Mouse (Mus musculus): ENCODE data around the gene Serhl. TPM values are rescaled to one million over a fixed set of nuclear protein-coding genes. Genes with fewer than 3 reads are reported as not detected.
"Not testable (repeated sequence)": the region's sequence is repeated elsewhere in the genome, so short reads cannot be mapped to it uniquely, and the experiment has no call there.

Gene Serhl
- total RNA-seq (2021) = 10 to 100 TPM; 34.8 to 35.4 TPM
- long read RNA-seq, experiment 1, transcript Serhl-201 (12 exons, 1,371 nt) = major isoform, 19 of 23 reads
- long read RNA-seq, experiment 1, partial matches to known transcripts = 0 of 23 reads
- long read RNA-seq, experiment 1, other reads (novel, unspliced or antisense) = 4 of 23 reads
- long read RNA-seq, experiment 2, transcript Serhl-201 (12 exons, 1,371 nt) = major isoform, 38 of 44 reads
- long read RNA-seq, experiment 2, partial matches to known transcripts = 1 of 44 reads
- long read RNA-seq, experiment 2, other reads (novel, unspliced or antisense) = 5 of 44 reads

GRCm38 (mm10) chr15:83089429-83089605 is at the start of gene Serhl:
TSS of gene Serhl (plus strand) at chr15:83089506.
- DNase-seq = no peak

- no peak for DNase-seq
Observed at GRCm38 (mm10) chr15:83040156-83040555, 49.1 kb upstream of the Serhl start.

- no peak for DNase-seq
Observed at GRCm38 (mm10) chr15:83042655-83043361, 46.5 kb upstream of the Serhl start.

GRCm38 (mm10) chr15:83043362-83043708 is 46.0 kb upstream of the Serhl start:
- DNase-seq = no peak

- DNase-seq = not testable (repeated sequence)
Observed at GRCm38 (mm10) chr15:83045565-83045964, 43.7 kb upstream of the Serhl start.

- no peak for DNase-seq
Observed at GRCm38 (mm10) chr15:83046308-83046707, 43.0 kb upstream of the Serhl start.

- DNase-seq = no peak
Observed at GRCm38 (mm10) chr15:83046730-83047129, 42.6 kb upstream of the Serhl start.

GRCm38 (mm10) chr15:83052341-83053104 is 36.8 kb upstream of the Serhl start:
- DNase-seq = no peak

GRCm38 (mm10) chr15:83053261-83053660 is 36.0 kb upstream of the Serhl start:
- no peak for DNase-seq

- DNase-seq = no peak
Observed at GRCm38 (mm10) chr15:83055569-83055968, 33.7 kb upstream of the Serhl start.

- DNase-seq = no peak
Observed at GRCm38 (mm10) chr15:83056378-83057083, 32.8 kb upstream of the Serhl start.

- no peak for DNase-seq
Observed at GRCm38 (mm10) chr15:83057533-83057932, 31.8 kb upstream of the Serhl start.

- DNase-seq = no peak
Observed at GRCm38 (mm10) chr15:83059233-83059660, 30.1 kb upstream of the Serhl start.

- no peak for DNase-seq
Observed at GRCm38 (mm10) chr15:83061689-83062088, 27.6 kb upstream of the Serhl start.

GRCm38 (mm10) chr15:83062582-83062981 is 26.7 kb upstream of the Serhl start:
- DNase-seq = not testable (repeated sequence)

- no peak for DNase-seq
Observed at GRCm38 (mm10) chr15:83065543-83065942, 23.8 kb upstream of the Serhl start.

- DNase-seq = no peak
Observed at GRCm38 (mm10) chr15:83068270-83068669, 21.0 kb upstream of the Serhl start.

GRCm38 (mm10) chr15:83070942-83071341 is 18.4 kb upstream of the Serhl start:
- no peak for DNase-seq

GRCm38 (mm10) chr15:83071752-83072151 is 17.6 kb upstream of the Serhl start:
- no peak for DNase-seq

- DNase-seq = no peak
Observed at GRCm38 (mm10) chr15:83074179-83074578, 15.1 kb upstream of the Serhl start.

- DNase-seq = no peak
Observed at GRCm38 (mm10) chr15:83075607-83076525, 13.4 kb upstream of the Serhl start.

GRCm38 (mm10) chr15:83083530-83083929 is 5.8 kb upstream of the Serhl start:
- DNase-seq = no peak

All from gastrocnemius, postnatal 10 days (tissue).